16 mouse cellular contexts compared by ENCODE assay signal in the genomic region with DNA sequence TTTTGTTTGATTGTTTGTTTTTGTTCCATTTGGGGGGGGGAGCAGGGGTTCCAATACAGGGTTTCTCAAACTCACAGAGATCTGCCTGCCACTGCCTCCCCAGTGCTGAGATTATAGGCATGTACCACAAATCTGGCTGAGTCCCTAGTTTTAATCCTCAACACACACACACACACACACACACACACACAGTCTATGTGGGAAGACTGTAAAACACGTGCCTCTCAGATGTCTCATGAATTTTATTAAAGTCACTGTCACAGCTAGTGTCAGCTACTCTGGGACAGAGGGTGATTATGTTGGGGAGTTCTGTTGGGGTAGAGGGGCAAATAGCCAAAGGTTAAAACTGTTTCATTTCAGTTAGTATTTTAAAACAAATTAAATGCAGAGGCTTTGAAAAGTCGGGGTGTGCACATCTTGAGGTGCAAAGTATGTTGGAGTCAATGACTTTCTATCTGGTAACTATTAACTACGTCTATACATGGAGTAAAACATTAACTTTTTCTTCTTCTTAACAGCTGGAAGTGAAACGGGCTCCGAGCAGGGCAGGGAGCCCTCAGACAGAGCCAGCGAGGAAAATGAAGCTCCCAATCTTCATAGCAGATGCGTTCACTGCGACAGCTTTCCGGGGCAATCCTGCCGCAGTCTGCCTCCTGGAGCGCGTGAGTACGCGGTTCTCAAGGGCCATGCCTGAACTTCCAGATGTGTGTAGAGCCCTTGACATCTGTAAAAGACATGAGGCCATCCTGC. TPM values are rescaled to one million over a fixed set of nuclear protein-coding genes. Genes with fewer than 3 reads are reported as not detected.
DNase-seq lines count a peak whose midpoint lies in the region; ATAC-seq lines count a peak whose summit lies in the region.
"Had no signal": no experiment of that assay in that cellular context is flagged by ENCODE, and none has a peak within 500 bp of the region (broad histone marks: within the 10 kb centered on the region; RNA-seq: fewer than 3 reads in every experiment).

No protein-coding gene starts in this region.

- H3K36me3 ChIP-seq in embryonic facial prominence, embryonic 15.5 days, result no peaks in the 10 kb centered on the region
- no peaks in the 10 kb centered on the region for H3K36me3 ChIP-seq in embryonic facial prominence, embryonic 10.5 days (replicated peaks)
- no peaks in the 10 kb centered on the region for H3K36me3 ChIP-seq in intestine, embryonic 15.5 days
- H3K36me3 ChIP-seq in stomach, embryonic 14.5 days (ENCODE audit: control insufficient read depth, insufficient read depth, low read length), result no peaks in the 10 kb centered on the region
- H3K36me3 ChIP-seq: embryonic facial prominence, embryonic 12.5 days; heart, embryonic 13.5 days had no signal

- H3K27ac ChIP-seq in embryonic facial prominence, embryonic 15.5 days (replicated peaks), result peak overlapping the region; percentile 11; the same call in 1 of the 2 replicates
- no peak overlapping the region for H3K27ac ChIP-seq in embryonic facial prominence, embryonic 10.5 days (replicated peaks)
- H3K27ac ChIP-seq in intestine, embryonic 15.5 days, result peak overlapping the region; percentile 55
- H3K27ac ChIP-seq in stomach, embryonic 14.5 days (ENCODE audit: low read length), result no peak overlapping the region
- H3K27ac ChIP-seq: embryonic facial prominence, embryonic 12.5 days; heart, embryonic 13.5 days; hindbrain, postnatal 0 days had no signal

- no peak overlapping the region for H3K4me3 ChIP-seq in embryonic facial prominence, embryonic 15.5 days (replicated peaks)
- H3K4me3 ChIP-seq in embryonic facial prominence, embryonic 10.5 days, result no peak overlapping the region
- 0 out of 2 replicates have a peak overlapping the region, but pooled peaks have one; percentile 10 for H3K4me3 ChIP-seq in intestine, embryonic 15.5 days (replicated peaks)
- no peak overlapping the region for H3K4me3 ChIP-seq in stomach, embryonic 14.5 days (ENCODE audit: low read depth, low read length)
- H3K4me3 ChIP-seq: embryonic facial prominence, embryonic 12.5 days; heart, embryonic 13.5 days had no signal

- ATAC-seq in embryonic facial prominence, embryonic 15.5 days (ENCODE audit: insufficient number of reproducible peaks, low FRiP score, low TSS enrichment, low read depth), result no peak
- peak; percentile 92 for ATAC-seq in intestine, embryonic 15.5 days
- 0 out of 2 replicates have a peak, but pooled peaks have one; percentile 37 for ATAC-seq in stomach, embryonic 14.5 days (ENCODE audit: insufficient number of reproducible peaks, insufficient read depth, low FRiP score, low read depth)
- ATAC-seq: hindbrain, postnatal 0 days; midbrain, embryonic 16.5 days had no signal

- no peak for DNase-seq in embryonic facial prominence, embryonic 10.5 days (ENCODE audit: low spot score)
- DNase-seq in kidney, postnatal 10 days, result peak; percentile 56
- DNase-seq in cerebellum, adult 9-11 months, result no peak
- DNase-seq in thymus, postnatal 36 days, result no peak
- no peak for DNase-seq in B cell, adult 2 months
- DNase-seq: cerebellum, postnatal 36 days; heart, postnatal 4 days; lung, postnatal 4 days; right cerebral cortex, postnatal 14 days had no signal

- H3K4me2 ChIP-seq in embryonic facial prominence, embryonic 15.5 days (replicated peaks), result no peak overlapping the region
- H3K4me2 ChIP-seq in intestine, embryonic 15.5 days (replicated peaks), result peak overlapping the region; percentile 39
- H3K4me2 ChIP-seq in stomach, embryonic 14.5 days (replicated peaks; ENCODE audit: low read depth, low read length), result no peak overlapping the region
- H3K4me2 ChIP-seq: embryonic facial prominence, embryonic 12.5 days; heart, embryonic 13.5 days had no signal

- H3K4me1 ChIP-seq in embryonic facial prominence, embryonic 15.5 days, result no peaks in the 10 kb centered on the region
- H3K4me1 ChIP-seq in embryonic facial prominence, embryonic 10.5 days, result no peaks in the 10 kb centered on the region
- no peaks in the 10 kb centered on the region for H3K4me1 ChIP-seq in intestine, embryonic 15.5 days (replicated peaks)
- no peaks in the 10 kb centered on the region for H3K4me1 ChIP-seq in stomach, embryonic 14.5 days (ENCODE audit: control insufficient read depth, insufficient read depth, low read length)
- H3K4me1 ChIP-seq: embryonic facial prominence, embryonic 12.5 days had no signal

- 53% methylated on average over 14 of the region's 14 CpGs for WGBS in embryonic facial prominence, embryonic 15.5 days
- 81% methylated on average over 14 of the region's 14 CpGs for WGBS in embryonic facial prominence, embryonic 10.5 days
- WGBS in intestine, embryonic 15.5 days, result 56% methylated on average over 14 of the region's 14 CpGs
- 58% methylated on average over 14 of the region's 14 CpGs for WGBS in stomach, embryonic 14.5 days

- no peak overlapping the region for H3K9ac ChIP-seq in embryonic facial prominence, embryonic 15.5 days
- H3K9ac ChIP-seq in intestine, embryonic 15.5 days, result no peak overlapping the region
- H3K9ac ChIP-seq in stomach, embryonic 14.5 days (replicated peaks; ENCODE audit: low read depth, low read length), result no peak overlapping the region
- H3K9ac ChIP-seq: embryonic facial prominence, embryonic 12.5 days; heart, embryonic 13.5 days had no signal

- no peaks in the 10 kb centered on the region for H3K9me3 ChIP-seq in embryonic facial prominence, embryonic 15.5 days (replicated peaks)
- no peaks in the 10 kb centered on the region for H3K9me3 ChIP-seq in embryonic facial prominence, embryonic 10.5 days
- no peaks in the 10 kb centered on the region for H3K9me3 ChIP-seq in intestine, embryonic 15.5 days
- H3K9me3 ChIP-seq in stomach, embryonic 14.5 days (ENCODE audit: control insufficient read depth, low read depth, low read length), result no peaks in the 10 kb centered on the region
- H3K9me3 ChIP-seq: embryonic facial prominence, embryonic 12.5 days; heart, embryonic 13.5 days had no signal

- H3K27me3 ChIP-seq in embryonic facial prominence, embryonic 15.5 days, result no peaks in the 10 kb centered on the region
- no peaks in the 10 kb centered on the region for H3K27me3 ChIP-seq in embryonic facial prominence, embryonic 10.5 days (replicated peaks; ENCODE audit: low read depth, poor library complexity, severe bottlenecking)
- H3K27me3 ChIP-seq in intestine, embryonic 15.5 days (replicated peaks), result no peaks in the 10 kb centered on the region
- no peaks in the 10 kb centered on the region for H3K27me3 ChIP-seq in stomach, embryonic 14.5 days (ENCODE audit: control insufficient read depth, insufficient read depth, low read length)
- H3K27me3 ChIP-seq: embryonic facial prominence, embryonic 12.5 days; heart, embryonic 13.5 days had no signal

RNA-seq across cellular contexts. Expression of a gene that starts 14.6 kb away (rescaled TPM):
- polyA plus RNA-seq in embryonic facial prominence, embryonic 15.5 days (2015; fragmentation: Nextera tagmentation; extraction: Ambion mirVana), result 0.62 and 1.3 TPM in 2 replicates
- polyA plus RNA-seq in embryonic facial prominence, embryonic 10.5 days (2016; fragmentation: Nextera tagmentation; extraction: Ambion mirVana), result 0.75 and 1.1 TPM in 2 replicates
- 5.7 and 6.8 TPM in 2 replicates for polyA plus RNA-seq in intestine, embryonic 15.5 days (2015; fragmentation: Nextera tagmentation; extraction: Ambion mirVana)
- 1.6 and 2.1 TPM in 2 replicates for polyA plus RNA-seq in stomach, embryonic 14.5 days (2014; fragmentation: Nextera tagmentation; extraction: Ambion mirVana)

RNA-seq across cellular contexts. Expression of a gene that starts 14.7 kb away (rescaled TPM):
- polyA plus RNA-seq in embryonic facial prominence, embryonic 15.5 days (2015; fragmentation: Nextera tagmentation; extraction: Ambion mirVana), result 96.3 and 100 TPM in 2 replicates
- polyA plus RNA-seq in embryonic facial prominence, embryonic 10.5 days (2016; fragmentation: Nextera tagmentation; extraction: Ambion mirVana), result 179 and 180 TPM in 2 replicates
- polyA plus RNA-seq in intestine, embryonic 15.5 days (2015; fragmentation: Nextera tagmentation; extraction: Ambion mirVana), result 73.6 and 75.4 TPM in 2 replicates
- polyA plus RNA-seq in stomach, embryonic 14.5 days (2014; fragmentation: Nextera tagmentation; extraction: Ambion mirVana), result 75.0 and 75.8 TPM in 2 replicates

RNA-seq across cellular contexts. Expression of a gene that starts 21.2 kb away (rescaled TPM):
- 1.1 and 1.3 TPM in 2 replicates for polyA plus RNA-seq in embryonic facial prominence, embryonic 15.5 days (2015; fragmentation: Nextera tagmentation; extraction: Ambion mirVana)
- polyA plus RNA-seq in embryonic facial prominence, embryonic 10.5 days (2016; fragmentation: Nextera tagmentation; extraction: Ambion mirVana), result 2.0 and 2.3 TPM in 2 replicates
- polyA plus RNA-seq in intestine, embryonic 15.5 days (2015; fragmentation: Nextera tagmentation; extraction: Ambion mirVana), result 2.6 and 6.4 TPM in 2 replicates
- polyA plus RNA-seq in stomach, embryonic 14.5 days (2014; fragmentation: Nextera tagmentation; extraction: Ambion mirVana), result 1.2 and 1.5 TPM in 2 replicates

RNA-seq across cellular contexts. Expression of a gene that starts 58.7 kb away (rescaled TPM):
- 26.8 and 31.0 TPM in 2 replicates for polyA plus RNA-seq in embryonic facial prominence, embryonic 15.5 days (2015; fragmentation: Nextera tagmentation; extraction: Ambion mirVana)
- polyA plus RNA-seq in embryonic facial prominence, embryonic 10.5 days (2016; fragmentation: Nextera tagmentation; extraction: Ambion mirVana), result 25.0 and 25.4 TPM in 2 replicates
- 20.3 and 20.7 TPM in 2 replicates for polyA plus RNA-seq in intestine, embryonic 15.5 days (2015; fragmentation: Nextera tagmentation; extraction: Ambion mirVana)
- 28.0 and 32.4 TPM in 2 replicates for polyA plus RNA-seq in stomach, embryonic 14.5 days (2014; fragmentation: Nextera tagmentation; extraction: Ambion mirVana)

Comparison
In these comparisons a context has a peak if more than half of its experiments do, and no peak if none do; other contexts are left out.
1. H3K27ac ChIP-seq: peak in embryonic facial prominence, embryonic 15.5 days (single experiment) and intestine, embryonic 15.5 days (single experiment); none in embryonic facial prominence, embryonic 10.5 days (single experiment) and stomach, embryonic 14.5 days (single experiment).